Mouse (Mus musculus) spleen, postnatal 14 days (tissue): ENCODE data around the gene Astn2.

Experiments used
- DNase-seq, 2 experiments: peaks; one replicate each; pipeline ENCODE4 v3.0.0; 2021 to 2022; ENCODE audit warnings: low spot score in 2 of 2

Astn2 gene

DNA sequence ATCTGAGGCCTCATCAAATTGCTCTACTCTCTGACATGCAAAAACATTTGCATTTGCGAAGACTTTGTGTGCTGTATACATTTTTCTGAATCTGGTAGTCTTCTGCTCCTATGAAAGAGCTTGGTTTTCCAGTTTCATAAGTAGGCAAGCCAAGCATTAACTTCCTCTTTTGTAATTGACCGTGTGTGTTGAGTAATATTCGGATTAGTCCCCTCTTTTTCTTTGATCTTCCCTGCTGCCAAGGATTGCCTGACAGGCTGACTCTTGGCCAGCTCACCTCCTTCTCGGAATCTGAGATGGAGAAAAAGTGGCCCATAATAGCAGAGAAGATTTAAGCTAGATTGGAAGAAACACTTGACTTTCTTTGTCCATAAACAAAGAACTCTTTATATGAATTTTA, 838.9 kb downstream of the Astn2 start:
- no peak for DNase-seq

- DNase-seq: no peak
These were observed 855.9 kb downstream of the Astn2 start for GRCm38 (mm10) chr4:65548561-65548960.

DNA sequence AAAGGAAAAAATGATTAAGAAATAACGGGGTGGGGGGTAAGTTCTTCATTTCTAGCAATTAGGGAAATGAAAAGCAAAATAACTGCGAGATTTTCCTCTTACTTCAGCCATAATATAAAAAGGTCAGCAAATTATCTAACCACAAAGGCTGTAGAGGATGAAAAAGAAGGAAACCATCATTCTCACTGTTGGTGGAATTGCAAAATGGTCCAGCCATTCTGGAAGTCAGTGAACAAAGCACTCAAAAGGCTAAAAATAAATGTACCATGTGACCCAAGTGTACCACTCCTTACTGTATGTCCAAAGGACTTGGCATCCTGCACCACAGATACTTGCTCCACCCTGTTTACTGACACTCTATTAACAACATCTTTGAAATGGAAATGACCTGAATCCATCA, 858.8 kb downstream of the Astn2 start:
- no peak for DNase-seq

GRCm38 (mm10) chr4:65532071-65532736, 872.2 kb downstream of the Astn2 start:
- DNase-seq: no peak

DNA sequence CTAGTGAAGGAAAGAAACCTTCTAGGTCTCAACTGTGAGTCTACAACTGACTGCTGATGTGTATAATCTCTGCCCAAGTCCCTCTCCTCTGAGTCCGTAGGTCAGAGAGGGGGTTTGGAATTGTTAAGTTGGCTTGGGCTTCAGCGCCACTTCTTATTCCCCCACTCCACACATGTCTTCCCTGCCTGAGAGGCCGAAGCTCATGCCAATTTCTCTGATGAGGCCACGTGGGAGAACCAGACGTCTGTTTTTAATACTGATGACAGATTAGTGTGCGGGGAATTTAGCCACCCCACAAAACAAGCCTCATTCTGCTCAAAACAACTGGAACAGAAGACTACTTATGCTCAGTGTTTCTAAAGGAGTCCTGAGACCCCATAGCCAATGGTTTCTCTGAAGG, 872.8 kb downstream of the Astn2 start:
- no peak for DNase-seq

- no peak for DNase-seq
These were observed 873.5 kb downstream of the Astn2 start for GRCm38 (mm10) chr4:65530901-65531300.

- DNase-seq: no peak
These were observed 896.3 kb downstream of the Astn2 start for GRCm38 (mm10) chr4:65508101-65508500.

GRCm38 (mm10) chr4:65506870-65507269, 897.5 kb downstream of the Astn2 start:
- DNase-seq: no peak

DNA sequence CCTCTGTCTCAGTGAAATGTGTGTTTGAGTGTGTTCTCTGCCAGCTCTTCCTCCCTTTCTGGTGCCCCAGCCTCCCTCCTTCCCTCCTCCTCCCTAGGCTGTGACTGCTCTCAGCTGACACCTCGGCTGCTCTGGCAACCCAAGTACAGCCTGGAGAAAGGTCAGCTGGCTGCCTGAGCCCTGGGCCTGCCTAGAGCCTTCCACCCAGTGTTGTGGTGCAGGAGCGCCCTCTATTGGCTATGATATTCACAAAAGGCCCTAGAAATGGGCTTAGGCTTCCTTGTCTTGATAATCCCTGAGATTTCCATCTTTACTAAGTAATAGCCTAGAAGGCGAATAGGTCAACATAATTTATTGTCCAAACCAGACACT, 908.0 kb downstream of the Astn2 start:
- DNase-seq: no peak

GRCm38 (mm10) chr4:65495705-65496462, 908.5 kb downstream of the Astn2 start:
- no peak for DNase-seq

- no peak for DNase-seq
These were observed 912.9 kb downstream of the Astn2 start for GRCm38 (mm10) chr4:65491541-65491940.

- no peak for DNase-seq
These were observed 914.7 kb downstream of the Astn2 start for GRCm38 (mm10) chr4:65489711-65490110.

- DNase-seq: no peak
These were observed 922.8 kb downstream of the Astn2 start for GRCm38 (mm10) chr4:65481632-65482031.

- DNase-seq: no peak
These were observed 927.3 kb downstream of the Astn2 start for GRCm38 (mm10) chr4:65477106-65477505.

DNA sequence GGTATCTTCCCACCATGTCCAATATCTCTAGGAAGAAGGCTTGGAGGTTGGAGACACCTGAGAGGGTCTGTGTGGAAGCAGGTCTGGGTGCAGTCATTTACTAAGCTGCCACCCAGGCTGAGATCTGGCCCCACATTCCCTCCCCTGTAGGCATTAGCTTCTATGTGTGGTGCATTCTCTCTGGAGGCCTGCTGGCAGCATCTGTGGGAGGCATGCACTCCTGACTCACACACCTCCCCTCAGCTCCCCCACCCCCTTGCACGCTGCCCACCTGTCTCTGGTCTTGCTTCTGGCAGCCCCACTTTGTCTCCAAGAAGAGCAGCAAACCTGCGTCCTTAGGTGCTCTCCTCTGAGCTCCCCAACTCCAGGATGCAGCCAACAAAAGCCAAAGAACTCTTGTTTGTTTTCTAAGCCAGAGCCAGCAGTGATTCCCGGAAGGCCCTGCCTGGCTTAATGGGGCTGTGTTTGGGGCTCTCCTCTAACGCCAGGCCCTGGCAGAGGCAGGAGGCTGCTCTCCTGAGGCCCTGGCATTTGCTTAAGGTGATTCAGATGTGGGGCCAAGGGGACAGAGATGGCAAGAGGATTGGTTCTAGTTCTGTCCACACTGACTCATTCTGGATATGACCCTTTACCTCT, 928.4 kb downstream of the Astn2 start:
- DNase-seq: no peak

DNA sequence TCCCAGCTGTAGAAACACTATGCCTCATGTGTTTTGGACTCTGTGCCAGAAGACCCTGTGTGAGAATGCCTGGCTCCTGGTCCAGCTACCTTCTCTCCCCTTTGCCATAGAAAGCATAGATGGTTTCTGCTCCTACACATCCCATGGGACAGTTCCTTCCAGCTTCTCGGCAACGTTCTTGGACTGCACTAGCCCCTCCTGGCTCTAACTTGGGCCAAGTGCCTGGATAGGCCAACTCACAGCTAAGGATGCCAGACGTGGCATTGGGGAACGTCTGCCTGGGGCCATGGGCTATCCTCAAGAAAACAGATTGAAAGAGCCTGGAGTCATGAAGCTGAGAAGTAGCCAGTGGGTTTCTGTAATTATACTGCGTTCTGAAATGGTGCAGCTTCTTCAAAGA, 931.3 kb downstream of the Astn2 start:
- DNase-seq: no peak

DNA sequence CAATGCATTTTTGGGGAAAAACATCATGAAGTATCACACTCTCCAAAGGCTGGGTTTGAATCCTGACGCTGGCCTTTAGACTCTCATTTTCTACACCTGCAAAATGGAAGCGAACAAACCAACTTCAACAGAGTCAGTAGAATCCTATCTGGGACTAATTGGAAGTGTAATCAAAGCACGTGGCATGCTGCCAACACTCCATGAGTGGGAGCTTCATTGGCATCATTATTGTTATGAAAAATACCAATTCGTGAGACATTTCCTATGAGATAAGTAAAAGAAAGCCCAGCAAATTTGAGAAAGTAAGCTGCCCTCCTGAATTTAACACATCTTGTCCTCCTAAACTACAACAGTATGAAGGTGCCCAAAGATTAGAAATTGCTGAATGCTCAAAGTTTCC, 955.2 kb downstream of the Astn2 start:
- DNase-seq: no peak

GRCm38 (mm10) chr4:65441746-65442145, 962.7 kb downstream of the Astn2 start:
- no peak for DNase-seq

DNA sequence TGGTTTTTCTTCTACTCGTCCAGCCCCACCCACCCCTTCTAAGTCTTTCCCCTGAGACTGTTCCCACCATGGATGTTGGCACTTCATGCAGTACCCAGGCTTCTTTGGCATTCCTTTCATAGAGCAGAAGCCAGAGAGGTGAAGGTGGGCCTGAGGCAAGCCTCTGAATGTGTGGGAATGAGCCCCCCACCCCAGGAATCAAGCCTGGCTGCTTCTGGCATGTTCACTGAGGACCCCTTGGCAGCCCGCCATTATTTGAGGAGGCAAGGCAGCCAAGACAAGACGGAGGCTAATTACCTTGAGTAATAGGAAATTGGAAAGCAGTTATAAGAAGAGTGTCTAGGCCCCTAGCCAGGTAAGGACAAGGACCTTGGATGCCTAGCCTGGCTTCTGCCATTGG, 973.6 kb downstream of the Astn2 start:
- DNase-seq: no peak

- no peak for DNase-seq
These were observed 976.9 kb downstream of the Astn2 start for GRCm38 (mm10) chr4:65427480-65427879.

DNA sequence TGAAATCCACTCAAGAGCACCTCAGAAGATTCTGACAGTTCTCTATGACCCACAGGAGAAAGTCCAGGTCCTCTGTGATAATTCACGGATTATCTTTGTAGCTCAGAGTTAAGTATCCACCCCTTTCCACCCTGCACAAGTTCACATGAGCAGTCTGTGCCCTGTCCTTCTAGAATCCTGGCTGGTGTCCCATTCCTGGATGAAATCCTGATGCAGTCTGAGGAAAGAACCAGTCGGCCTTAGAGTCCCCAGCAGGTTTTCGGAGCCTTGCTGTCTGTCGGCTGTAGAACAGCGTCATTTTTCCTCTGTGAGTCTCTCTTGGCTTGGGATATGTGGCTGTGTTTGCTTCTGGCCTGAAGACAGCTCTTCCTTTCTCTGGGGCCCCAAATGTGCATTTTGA, 978.0 kb downstream of the Astn2 start:
- DNase-seq: no peak

- no peak for DNase-seq
These were observed 981.3 kb downstream of the Astn2 start for GRCm38 (mm10) chr4:65423068-65423625.

- DNase-seq: no peak
These were observed 983.1 kb downstream of the Astn2 start for GRCm38 (mm10) chr4:65421272-65421671.
